Mouse (Mus musculus) urinary bladder, postnatal 14 days (tissue): ENCODE results near the gene Naxd.

Experiments
- DNase-seq: peaks from one replicate; pipeline ENCODE4 v3.0.0; 2021; ENCODE audit warnings: low spot score

The Naxd gene

GRCm38 (mm10) chr8:11556691-11557423, 59.6 kb downstream of the Naxd start:
- DNase-seq, result peak; percentile 41

DNA sequence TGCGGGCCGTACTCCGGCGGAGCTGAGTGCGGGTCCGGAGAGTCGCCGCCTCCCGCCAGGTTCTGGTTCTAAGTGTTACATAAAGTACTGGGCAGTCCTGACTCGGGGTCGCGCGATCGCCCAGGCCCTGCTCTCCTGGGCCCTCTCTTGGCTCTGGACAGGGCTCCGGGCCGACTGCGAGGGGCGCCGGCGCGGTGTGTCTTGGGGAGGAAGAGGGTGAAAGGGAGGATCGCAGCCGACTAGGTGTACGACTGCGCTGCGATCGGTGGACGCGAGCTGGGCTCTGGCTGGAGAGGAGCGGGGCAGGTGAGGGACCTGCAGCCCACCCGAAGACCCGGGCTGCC, 60.1 kb downstream of the Naxd start:
- DNase-seq, result peak; percentile 50

- DNase-seq, result peak; percentile 97
Observed at GRCm38 (mm10) chr8:11557768-11558629, 60.7 kb downstream of the Naxd start.

GRCm38 (mm10) chr8:11559511-11559910, 62.2 kb downstream of the Naxd start:
- no peak for DNase-seq

GRCm38 (mm10) chr8:11560220-11560619, 62.9 kb downstream of the Naxd start:
- DNase-seq, result no peak

- DNase-seq, result no peak
Observed at GRCm38 (mm10) chr8:11564236-11564635, 66.9 kb downstream of the Naxd start.
